Mouse (Mus musculus): Measurements from ENCODE around the gene Gm20388. TPM values are rescaled to one million over a fixed set of nuclear protein-coding genes. Genes with fewer than 3 reads are reported as not detected.

Gene Gm20388
- total RNA-seq, 2 experiments from 2014 or later = 5.8 TPM; not detected in 1

GRCm38 (mm10) chr8:121234915-121235314, 1324.3 kb downstream of the Gm20388 start:
- peak; percentile 39 for DNase-seq

- DNase-seq = no peak
Measured at GRCm38 (mm10) chr8:121239640-121240039, 1329.0 kb downstream of the Gm20388 start.

GRCm38 (mm10) chr8:121241761-121242552, 1331.3 kb downstream of the Gm20388 start:
- DNase-seq = peak; percentile 74

- DNase-seq = no peak
Measured at GRCm38 (mm10) chr8:121242671-121243070, 1332.0 kb downstream of the Gm20388 start.

- DNase-seq = peak; percentile 67
Measured at GRCm38 (mm10) chr8:121248823-121249222, 1338.2 kb downstream of the Gm20388 start.

GRCm38 (mm10) chr8:121249433-121249832, 1338.8 kb downstream of the Gm20388 start:
- DNase-seq = no peak

- no peak for DNase-seq
Measured at GRCm38 (mm10) chr8:121251089-121251488, 1340.4 kb downstream of the Gm20388 start.

GRCm38 (mm10) chr8:121255727-121256265, 1345.2 kb downstream of the Gm20388 start:
- no peak for DNase-seq

- no peak for DNase-seq
Measured at GRCm38 (mm10) chr8:121258126-121258792, 1347.6 kb downstream of the Gm20388 start.

GRCm38 (mm10) chr8:121262728-121263389, 1352.2 kb downstream of the Gm20388 start:
- DNase-seq = peak; percentile 77

- peak; percentile 44 for DNase-seq
Measured at GRCm38 (mm10) chr8:121263390-121263775, 1352.7 kb downstream of the Gm20388 start.

- DNase-seq = no peak
Measured at GRCm38 (mm10) chr8:121264260-121264659, 1353.6 kb downstream of the Gm20388 start.

GRCm38 (mm10) chr8:121271542-121271941, 1360.9 kb downstream of the Gm20388 start:
- DNase-seq = no peak

- no peak for DNase-seq
Measured at GRCm38 (mm10) chr8:121273195-121273594, 1362.6 kb downstream of the Gm20388 start.

- no peak for DNase-seq
Measured at GRCm38 (mm10) chr8:121273620-121274019, 1363.0 kb downstream of the Gm20388 start.

GRCm38 (mm10) chr8:121280414-121280813, 1369.8 kb downstream of the Gm20388 start:
- DNase-seq = no peak

- no peak for DNase-seq
Measured at GRCm38 (mm10) chr8:121289346-121289745, 1378.7 kb downstream of the Gm20388 start.

- no peak for DNase-seq
Measured at GRCm38 (mm10) chr8:121290547-121290946, 1379.9 kb downstream of the Gm20388 start.

GRCm38 (mm10) chr8:121293418-121293817, 1382.8 kb downstream of the Gm20388 start:
- DNase-seq = no peak

GRCm38 (mm10) chr8:121294234-121295108, 1383.8 kb downstream of the Gm20388 start:
- DNase-seq = no peak

GRCm38 (mm10) chr8:121296082-121296481, 1385.4 kb downstream of the Gm20388 start:
- DNase-seq = no peak

- no peak for DNase-seq
Measured at GRCm38 (mm10) chr8:121296597-121296996, 1386.0 kb downstream of the Gm20388 start.

Measured in heart, postnatal 4 days (tissue).